Mouse (Mus musculus) neural tube, embryonic 13.5 days (tissue): ENCODE measurements around the gene Fbxw27. TPM values are rescaled to one million over a fixed set of nuclear protein-coding genes. Genes with fewer than 3 reads are reported as not detected.
"Not testable (repeated sequence)": the region's sequence is repeated elsewhere in the genome, so short reads cannot be mapped to it uniquely, and the experiment has no call there.

Source experiments
- ATAC-seq: fragments of 200-750 bp; cut with Nextera tagmentation; 2 replicates; pipeline ENCODE4 v1.8.0; 2017; ENCODE audit warnings: low read depth, mild to moderate bottlenecking, moderate TSS enrichment, moderate library complexity
- H3K27ac ChIP-seq: fragments of 300-500 bp; sonication (generic); replicated peaks from 2 replicates; pipeline ENCODE4 v1.5.1; 2015; ENCODE audit warnings: moderate library complexity, mild to moderate bottlenecking, inconsistent platforms
- H3K27me3 ChIP-seq: fragments of 300-500 bp; sonication (generic); 2 replicates; pipeline ENCODE4 v1.6.1; 2015; ENCODE audit warnings: mild to moderate bottlenecking, inconsistent platforms
- H3K36me3 ChIP-seq: fragments of 300-500 bp; sonication (generic); 2 replicates; pipeline ENCODE4 v1.6.1; 2015; ENCODE audit warnings: mild to moderate bottlenecking, inconsistent platforms
- H3K4me1 ChIP-seq: fragments of 300-500 bp; sonication (generic); replicated peaks from 2 replicates; pipeline ENCODE4 v1.6.1; 2015; ENCODE audit warnings: inconsistent platforms
- H3K4me2 ChIP-seq: fragments of 300-500 bp; sonication (generic); 2 replicates; pipeline ENCODE4 v1.6.1; 2015; ENCODE audit warnings: inconsistent platforms, mild to moderate bottlenecking, moderate library complexity
- H3K4me3 ChIP-seq: fragments of 300-500 bp; sonication (generic); 2 replicates; pipeline ENCODE4 v1.5.1; 2015; ENCODE audit warnings: mild to moderate bottlenecking, inconsistent platforms
- H3K9ac ChIP-seq: fragments of 300-500 bp; sonication (generic); 2 replicates; pipeline ENCODE4 v1.6.1; 2015; ENCODE audit warnings: moderate library complexity, mild to moderate bottlenecking, inconsistent platforms
- H3K9me3 ChIP-seq: fragments of 300-500 bp; sonication (generic); 2 replicates; pipeline ENCODE4 v1.6.1; 2016; ENCODE audit warnings: inconsistent platforms
- WGBS: fragments of 180-500 bp; shearing (Covaris S2); methylation state at CpG from one replicate; pipeline ENCODE4 v1.1.7; 2015; 5-methylcytosine and 5-hydroxymethylcytosine counted together
- polyA plus RNA-seq: library from polyadenylated mRNA; unstranded; fragments of >200 nt; fragmentation: Nextera tagmentation; extraction: Ambion mirVana; gene quantifications from 2 replicates; pipeline ENCODE4 v1.2.1, GENCODE M21; 2015

The Fbxw27 gene
- polyA plus RNA-seq: not detected in 2 replicates

DNA sequence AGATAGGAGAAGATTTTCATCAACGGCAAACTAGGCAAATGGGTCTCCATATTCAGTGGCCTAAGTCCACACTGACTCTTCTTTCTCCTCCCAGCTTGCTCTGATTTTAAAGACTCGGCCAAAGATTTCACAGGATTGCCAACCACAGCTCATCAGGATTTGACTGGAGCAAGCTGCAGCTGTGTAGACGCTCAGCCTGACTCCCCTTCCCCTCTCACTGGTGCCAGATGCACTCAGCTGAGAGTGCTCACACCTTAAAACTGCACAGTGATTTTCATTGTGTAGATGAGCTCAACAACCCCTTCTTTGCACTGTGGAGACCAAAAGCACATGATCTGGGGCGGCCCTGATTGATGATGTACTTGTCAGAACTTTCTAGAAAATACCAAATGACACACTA is at the start of gene Fbxw27:
TSS of gene Fbxw27 (minus strand) at position 101 of the 400 bp plus-strand sequence.
- H3K9ac ChIP-seq, H3K4me2 ChIP-seq, H3K27me3 ChIP-seq, H3K9me3 ChIP-seq, ATAC-seq, H3K4me3 ChIP-seq, H3K27ac ChIP-seq, H3K4me1 ChIP-seq, H3K36me3 ChIP-seq: not testable (repeated sequence)
- WGBS: 81% methylated on average over 4 of the region's 4 CpGs

DNA sequence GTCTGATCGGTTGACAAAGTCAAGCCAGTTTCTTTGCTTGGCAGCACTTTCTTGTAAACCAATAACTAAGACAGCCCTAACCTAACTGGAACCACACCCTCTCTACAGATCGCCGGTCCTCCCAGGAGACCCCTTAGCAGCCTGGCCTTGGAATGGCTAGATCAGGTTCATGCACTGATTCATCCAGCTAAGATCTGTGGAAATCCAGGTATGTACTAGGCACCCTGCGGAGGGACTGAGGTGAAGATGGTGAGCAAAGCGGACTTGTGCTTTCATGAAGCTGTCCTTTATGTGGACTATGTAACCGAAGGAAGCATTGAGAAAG is 42.6 kb upstream of the Fbxw27 start:
- no peaks in the 10 kb centered on the region for H3K9me3 ChIP-seq
- H3K4me2 ChIP-seq: peak overlapping the region; percentile 93
- peak overlapping the region; percentile 79 for H3K9ac ChIP-seq
- H3K4me1 ChIP-seq: peaks cover 11% of the 10 kb centered on the region
- H3K27ac ChIP-seq: peak overlapping the region; percentile 85; the same call in 1 of the 2 replicates
- H3K4me3 ChIP-seq: peak overlapping the region; percentile 67
- no peaks in the 10 kb centered on the region for H3K27me3 ChIP-seq
- WGBS: 14% methylated on average over 6 of the region's 6 CpGs
- peaks cover 30% of the 10 kb centered on the region for H3K36me3 ChIP-seq
- ATAC-seq: peak; percentile 57

DNA sequence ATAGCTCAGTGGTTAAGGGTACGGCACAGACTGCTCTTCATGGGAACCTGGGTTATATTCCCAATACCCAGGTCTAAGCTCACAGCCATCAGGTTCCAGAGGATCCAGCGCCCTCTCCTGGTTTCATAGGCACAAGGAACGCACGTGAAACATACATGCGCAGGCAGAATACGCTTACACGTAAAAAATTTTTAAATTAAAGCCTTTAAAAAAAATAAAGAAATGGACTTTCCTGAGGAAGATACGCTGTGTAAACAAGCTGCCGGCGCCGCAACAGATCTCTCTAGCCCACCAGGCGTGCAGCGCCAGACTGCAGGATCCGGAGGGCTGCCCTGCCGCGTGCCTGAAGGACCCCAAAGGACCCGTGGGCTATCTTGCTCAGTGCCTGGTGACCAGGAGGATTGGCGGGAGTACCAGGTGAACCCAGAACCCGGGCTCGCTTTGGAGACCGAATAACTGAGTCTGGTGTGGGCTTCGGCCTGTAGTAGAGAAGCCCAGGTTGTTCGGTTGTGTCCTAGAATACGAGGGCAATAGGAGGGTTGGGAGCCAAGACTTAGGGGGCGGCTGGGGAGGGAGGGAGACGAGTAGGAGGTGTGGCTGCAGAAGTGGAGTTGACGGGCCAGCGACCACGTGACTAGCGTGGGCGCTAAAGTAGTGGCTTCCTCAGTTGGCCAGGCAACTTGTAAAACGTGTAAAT is 42.1 kb upstream of the Fbxw27 start, which contains the start of gene Nme6:
TSS of gene Nme6 (plus strand) at position 359 of the 697 bp plus-strand sequence.
- H3K27ac ChIP-seq: peak within 1 kb of the TSS; percentile 85
- peak; percentile 98 for ATAC-seq
- peak within 1 kb of the TSS; percentile 67 for H3K4me3 ChIP-seq
- peak within 1 kb of the TSS; percentile 93 for H3K4me2 ChIP-seq
- no peaks in the 10 kb centered on the region for H3K27me3 ChIP-seq
- H3K36me3 ChIP-seq: peaks cover 25% of the 10 kb centered on the region
- WGBS: under 1% methylated on average over 32 of the region's 32 CpGs
- H3K9me3 ChIP-seq: no peaks in the 10 kb centered on the region
- H3K9ac ChIP-seq: peak within 1 kb of the TSS; percentile 79
- H3K4me1 ChIP-seq: peaks cover 11% of the 10 kb centered on the region

DNA sequence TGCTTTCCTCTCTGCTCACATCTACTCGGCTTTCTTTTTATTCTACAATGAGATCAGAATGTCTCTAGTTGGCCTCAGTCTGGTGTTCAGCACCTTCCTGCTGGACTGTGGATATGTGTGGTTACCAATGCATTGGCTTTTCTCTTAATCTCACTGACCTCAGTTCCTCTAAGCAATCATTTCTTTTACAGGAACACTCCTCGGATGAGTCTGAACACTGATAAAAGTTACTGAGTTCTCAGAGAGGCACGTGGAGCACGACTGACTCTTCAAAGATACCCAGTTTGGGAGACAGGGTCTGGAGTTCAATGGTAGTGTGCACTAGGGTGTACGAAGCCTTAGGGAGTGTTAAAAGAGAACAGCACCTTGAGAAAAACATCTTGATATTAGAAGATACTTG is 35.7 kb upstream of the Fbxw27 start:
- peaks cover 11% of the 10 kb centered on the region for H3K36me3 ChIP-seq
- ATAC-seq: no peak
- 82% methylated on average over 5 of the region's 5 CpGs for WGBS

DNA sequence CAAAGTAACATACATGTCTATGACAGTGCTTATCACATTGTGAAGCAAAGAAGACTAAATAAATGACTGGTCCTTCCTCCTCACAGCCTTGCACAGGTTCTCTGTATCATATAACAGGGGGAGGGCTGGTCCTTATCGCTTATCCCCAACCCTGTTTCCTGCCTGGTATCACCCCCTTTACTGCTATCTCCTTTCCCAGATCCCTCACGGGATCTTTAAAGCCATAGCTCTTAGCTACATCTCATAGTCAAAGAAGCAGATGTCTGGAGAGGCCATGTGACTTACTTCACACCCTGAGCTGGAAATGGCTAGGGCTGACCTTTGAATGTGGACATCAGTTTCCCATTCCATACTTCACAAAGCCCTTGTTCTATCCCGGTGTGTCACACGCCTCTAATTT is 35.3 kb upstream of the Fbxw27 start:
- Histone ChIP-seq H3K9ac (no peak overlapping the region), H3K9me3 (no peaks in the 10 kb centered on the region), H3K4me2 (no peak overlapping the region), H3K27me3 (no peaks in the 10 kb centered on the region), H3K36me3 (peaks cover 11% of the 10 kb centered on the region), H3K27ac (no peak overlapping the region), H3K4me3 (no peak overlapping the region), H3K4me1 (no peaks in the 10 kb centered on the region)
- WGBS: 77% methylated on average over 4 of the region's 4 CpGs
- ATAC-seq: no peak

More for the DNA sequence above, 35.7 kb upstream of the Fbxw27 start:
- Histone ChIP-seq H3K27ac (no peak overlapping the region), H3K4me2 (no peak overlapping the region), H3K27me3 (no peaks in the 10 kb centered on the region), H3K4me3 (no peak overlapping the region), H3K4me1 (no peaks in the 10 kb centered on the region), H3K9me3 (no peaks in the 10 kb centered on the region), H3K9ac (no peak overlapping the region)

DNA sequence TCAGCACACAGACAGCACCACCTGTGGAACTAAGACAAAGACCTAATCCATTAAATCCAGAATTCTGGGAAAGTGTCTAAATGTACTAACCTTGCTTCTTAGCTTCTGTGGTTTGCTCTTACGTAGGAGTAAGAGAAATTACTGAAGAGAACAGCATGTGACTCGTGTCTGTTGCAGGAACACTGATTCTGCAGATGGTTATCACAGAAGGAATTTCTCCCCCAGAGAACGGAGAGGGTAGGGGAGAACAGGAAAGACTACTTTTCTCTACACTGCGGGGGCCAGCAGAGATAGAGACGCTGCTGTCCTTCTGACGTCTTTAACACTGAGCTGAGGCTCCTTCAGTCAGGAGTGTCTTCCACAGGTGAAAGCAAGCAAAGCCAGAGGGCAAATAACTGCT is 25.9 kb upstream of the Fbxw27 start:
- H3K9ac ChIP-seq: no peak overlapping the region

DNA sequence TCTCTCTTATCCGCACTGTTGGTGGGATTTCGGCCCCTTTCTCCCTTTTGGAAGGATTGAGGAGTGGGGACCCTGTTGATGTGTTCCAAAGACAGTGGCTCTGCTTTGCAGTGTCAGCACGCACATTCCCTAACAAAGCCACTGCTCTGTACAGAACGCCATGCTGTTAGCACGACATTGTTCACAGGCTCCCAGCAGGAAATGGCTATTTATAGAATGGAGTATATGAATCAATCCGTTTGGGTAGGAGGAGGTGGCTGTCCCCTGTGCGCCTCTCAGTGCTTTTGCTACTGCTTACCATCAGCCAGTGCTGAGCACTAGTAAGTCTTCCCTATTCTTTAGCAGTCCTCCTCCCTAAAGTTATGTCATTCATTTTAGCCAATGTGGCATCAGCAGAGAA is 23.0 kb upstream of the Fbxw27 start:
- H3K9me3 ChIP-seq: no peaks in the 10 kb centered on the region
- WGBS: 25% methylated on average over 7 of the region's 7 CpGs
- peaks cover 10% of the 10 kb centered on the region; the same call in 1 of the 2 replicates for H3K4me1 ChIP-seq
- H3K27ac ChIP-seq: no peak overlapping the region
- H3K4me2 ChIP-seq: no peak overlapping the region
- H3K36me3 ChIP-seq: no peaks in the 10 kb centered on the region
- H3K4me3 ChIP-seq: no peak overlapping the region
- H3K27me3 ChIP-seq: no peaks in the 10 kb centered on the region
- H3K9ac ChIP-seq: peak overlapping the region; percentile 31; the same call in 1 of the 2 replicates
- ATAC-seq: peak; percentile 43; the same call in 1 of the 2 replicates

More for the DNA sequence above, 25.9 kb upstream of the Fbxw27 start:
- Histone ChIP-seq H3K4me1 (peaks cover 10% of the 10 kb centered on the region; the same call in 1 of the 2 replicates), H3K4me3 (no peak overlapping the region), H3K27ac (no peak overlapping the region), H3K27me3 (no peaks in the 10 kb centered on the region), H3K9me3 (no peaks in the 10 kb centered on the region), H3K36me3 (no peaks in the 10 kb centered on the region), H3K4me2 (no peak overlapping the region)
- WGBS: 74% methylated on average over 6 of the region's 6 CpGs
- ATAC-seq: no peak

DNA sequence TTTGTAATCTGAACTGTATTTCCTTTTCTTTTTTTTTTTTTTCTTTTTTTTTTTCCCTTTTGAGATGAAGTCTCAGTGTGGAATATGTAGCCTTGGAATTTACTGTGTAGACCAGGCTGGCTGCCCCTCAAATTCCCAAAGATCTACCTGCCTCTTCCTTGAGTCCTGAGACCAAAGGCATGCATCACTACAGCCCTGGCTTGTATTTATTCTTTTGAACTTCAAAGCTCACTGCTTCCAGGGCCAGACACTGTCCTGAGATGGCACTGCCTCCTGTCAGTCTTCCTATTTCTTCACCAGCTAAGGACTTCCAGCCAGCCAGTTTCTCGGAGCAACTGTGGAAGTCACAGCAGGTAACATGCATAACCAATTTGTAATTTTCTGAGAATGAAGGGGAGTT is 21.5 kb upstream of the Fbxw27 start, which contains the start of gene Spink8:
TSS of gene Spink8 (plus strand) at position 301 of the 400 bp plus-strand sequence.
- no peaks in the 10 kb centered on the region for H3K9me3 ChIP-seq
- no peaks in the 10 kb centered on the region for H3K36me3 ChIP-seq
- ATAC-seq: no peak
- H3K27me3 ChIP-seq: no peaks in the 10 kb centered on the region
- no peak within 1 kb of the TSS for H3K9ac ChIP-seq
- peaks cover 10% of the 10 kb centered on the region; the same call in 1 of the 2 replicates for H3K4me1 ChIP-seq
- H3K4me2 ChIP-seq: no peak within 1 kb of the TSS
- no peak within 1 kb of the TSS for H3K27ac ChIP-seq
- no peak within 1 kb of the TSS for H3K4me3 ChIP-seq
- WGBS: 49% methylated on average over 1 of the region's 1 CpGs

DNA sequence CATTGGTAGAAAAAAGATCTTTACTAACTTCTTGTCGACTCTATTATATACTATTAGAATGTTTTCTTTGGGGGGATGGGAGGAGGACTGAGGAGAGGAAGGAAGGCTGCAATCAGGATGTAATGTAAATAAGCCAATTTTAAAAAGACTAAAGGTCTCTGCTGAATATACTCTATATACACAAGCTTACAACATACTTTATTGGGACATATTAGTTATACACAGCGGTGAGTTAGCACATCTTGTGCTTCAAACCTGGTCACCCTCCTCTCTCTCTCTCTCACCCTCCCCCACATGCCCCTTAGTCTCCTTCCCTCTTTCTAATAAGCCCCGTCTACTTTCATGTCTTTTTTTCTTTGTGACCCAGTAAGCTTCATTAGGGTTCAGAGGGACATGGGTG is 17.4 kb upstream of the Fbxw27 start:
- WGBS: 69% methylated on average over 3 of the region's 3 CpGs
- Histone ChIP-seq H3K9ac (no peak overlapping the region), H3K4me3 (no peak overlapping the region), H3K9me3 (no peaks in the 10 kb centered on the region), H3K4me1 (no peaks in the 10 kb centered on the region), H3K27me3 (no peaks in the 10 kb centered on the region), H3K4me2 (no peak overlapping the region), H3K27ac (no peak overlapping the region), H3K36me3 (no peaks in the 10 kb centered on the region)
- no peak for ATAC-seq

DNA sequence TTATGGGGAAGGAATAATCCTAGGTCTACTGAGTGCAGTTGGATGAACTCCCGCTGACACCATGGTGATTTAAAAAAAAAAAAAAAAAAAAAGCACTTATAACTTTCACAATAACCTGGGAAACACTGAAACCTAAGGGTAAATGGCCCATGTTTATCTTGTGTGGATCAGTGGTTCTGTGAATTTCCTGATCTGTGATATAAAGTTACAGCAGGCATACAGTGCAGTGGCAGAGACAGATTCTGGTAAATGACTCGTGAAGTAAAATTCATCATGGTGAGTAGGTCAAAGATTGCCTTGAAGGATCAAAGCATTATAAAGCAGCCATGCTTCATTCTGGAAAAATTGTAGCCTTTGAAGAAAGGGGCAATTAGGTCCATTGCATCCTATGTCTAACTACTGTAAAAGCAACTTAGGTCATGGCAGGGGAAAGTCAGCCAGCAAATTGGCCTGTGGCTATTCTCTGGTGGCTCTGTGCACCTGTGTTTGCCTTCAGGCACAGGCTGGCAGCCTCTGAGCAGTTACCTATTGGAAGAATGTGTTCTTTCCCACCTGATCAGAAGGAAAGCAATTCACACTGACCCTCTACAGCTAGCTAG is 16.3 kb upstream of the Fbxw27 start:
- ATAC-seq: no peak

DNA sequence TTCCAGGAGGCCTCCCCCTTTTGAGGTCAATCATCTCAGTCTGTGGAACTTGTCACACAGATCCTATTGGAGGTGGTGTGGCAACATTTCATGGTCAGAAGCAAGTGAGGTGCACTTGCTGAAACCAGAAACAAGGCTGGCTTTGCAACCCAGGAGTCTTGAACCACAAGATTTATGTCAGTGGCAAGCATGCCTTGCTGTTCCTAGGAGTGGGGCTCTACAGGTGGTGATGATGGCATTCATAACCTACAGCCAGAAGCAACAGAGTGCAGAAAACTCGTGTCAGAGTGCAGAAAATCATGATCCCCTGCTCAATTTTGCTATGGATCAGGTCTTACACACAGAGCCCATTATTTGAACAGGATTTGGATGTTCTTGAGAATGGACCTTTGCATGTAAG is 15.8 kb upstream of the Fbxw27 start:
- Histone ChIP-seq H3K4me1 (no peaks in the 10 kb centered on the region), H3K4me2 (no peak overlapping the region), H3K36me3 (no peaks in the 10 kb centered on the region), H3K4me3 (no peak overlapping the region), H3K27ac (no peak overlapping the region), H3K9me3 (no peaks in the 10 kb centered on the region), H3K9ac (no peak overlapping the region), H3K27me3 (no peaks in the 10 kb centered on the region)
- no peak for ATAC-seq
- 44% methylated on average over 1 of the region's 1 CpGs for WGBS

More for the DNA sequence above, 16.3 kb upstream of the Fbxw27 start:
- no peak overlapping the region for H3K9ac ChIP-seq
- no peaks in the 10 kb centered on the region for H3K36me3 ChIP-seq
- no peak overlapping the region for H3K27ac ChIP-seq
- H3K27me3 ChIP-seq: no peaks in the 10 kb centered on the region
- no peaks in the 10 kb centered on the region for H3K4me1 ChIP-seq
- H3K4me3 ChIP-seq: no peak overlapping the region
- no peak overlapping the region for H3K4me2 ChIP-seq
- 80% methylated on average over 2 of the region's 2 CpGs for WGBS
- H3K9me3 ChIP-seq: no peaks in the 10 kb centered on the region

DNA sequence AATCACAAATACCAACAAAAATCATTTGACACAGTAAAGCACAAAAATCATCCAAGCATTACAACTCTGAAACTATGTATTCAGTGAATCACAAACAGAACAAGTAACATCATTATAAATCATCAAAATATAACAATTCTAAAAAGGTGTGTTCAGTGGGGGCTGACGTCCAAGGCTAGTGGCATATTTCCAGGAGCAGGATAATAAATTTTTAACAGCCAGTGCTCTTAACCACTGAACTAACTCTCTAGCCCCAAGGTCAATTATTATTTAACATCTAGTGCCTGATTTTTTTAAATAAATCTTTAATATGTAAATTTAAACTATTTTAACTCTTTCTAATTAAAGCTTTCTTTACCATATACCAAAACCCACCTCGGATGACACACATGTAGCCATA is 15.1 kb upstream of the Fbxw27 start:
- H3K9ac ChIP-seq, H3K4me2 ChIP-seq, H3K27me3 ChIP-seq, H3K4me1 ChIP-seq, ATAC-seq, H3K4me3 ChIP-seq, H3K9me3 ChIP-seq, H3K36me3 ChIP-seq, H3K27ac ChIP-seq: not testable (repeated sequence)
- 85% methylated on average over 2 of the region's 2 CpGs for whole genome bisulfite sequencing
